Mouse (Mus musculus): Measurements from ENCODE around the gene Mafk. TPM values are rescaled to one million over a fixed set of nuclear protein-coding genes. Genes with fewer than 3 reads are reported as not detected.

Mafk gene
- polyA plus RNA-seq, 1 experiment from 2014 or later = 10.1 TPM

GRCm38 (mm10) chr5:139827593-139827992 lies 36.3 kb downstream of the Mafk start:
- WGBS = 84% methylated on average over 1 of the region's 1 CpGs
- no peaks in the 10 kb centered on the region for H3K9me3 ChIP-seq
- DNase-seq (ENCODE audit: low spot score) = no peak
- H3K27me3 ChIP-seq (ENCODE audit: insufficient read depth, poor library complexity, severe bottlenecking) = no peaks in the 10 kb centered on the region
- no peak overlapping the region for H3K4me3 ChIP-seq
- no peak overlapping the region for H3K27ac ChIP-seq
- peaks cover 17% of the 10 kb centered on the region for H3K4me1 ChIP-seq (replicated peaks)
- peaks cover 22% of the 10 kb centered on the region for H3K36me3 ChIP-seq

GRCm38 (mm10) chr5:139829384-139829783 lies 38.1 kb downstream of the Mafk start:
- H3K27ac ChIP-seq = no peak overlapping the region
- peaks cover 4% of the 10 kb centered on the region for H3K36me3 ChIP-seq
- peaks cover 17% of the 10 kb centered on the region for H3K4me1 ChIP-seq (replicated peaks)
- 85% methylated on average over 13 of the region's 13 CpGs for WGBS
- no peak for DNase-seq (ENCODE audit: low spot score)
- H3K27me3 ChIP-seq (ENCODE audit: insufficient read depth, poor library complexity, severe bottlenecking) = no peaks in the 10 kb centered on the region
- H3K9me3 ChIP-seq = no peaks in the 10 kb centered on the region
- H3K4me3 ChIP-seq = no peak overlapping the region

GRCm38 (mm10) chr5:139830734-139831133 lies 39.4 kb downstream of the Mafk start:
- Histone ChIP-seq H3K36me3 (no peaks in the 10 kb centered on the region), H3K27ac (no peak overlapping the region), H3K4me1 (replicated peaks) (peaks cover 11% of the 10 kb centered on the region), H3K9me3 (no peaks in the 10 kb centered on the region), H3K27me3 (ENCODE audit: insufficient read depth, poor library complexity, severe bottlenecking) (no peaks in the 10 kb centered on the region), H3K4me3 (no peak overlapping the region)
- WGBS = 87% methylated on average over 3 of the region's 3 CpGs
- no peak for DNase-seq (ENCODE audit: low spot score)

- no peaks in the 10 kb centered on the region for H3K36me3 ChIP-seq
These were observed 40.8 kb downstream of the Mafk start for GRCm38 (mm10) chr5:139832125-139832524.

GRCm38 (mm10) chr5:139835706-139836105 lies 44.4 kb downstream of the Mafk start:
- Histone ChIP-seq H3K9me3 (no peaks in the 10 kb centered on the region), H3K36me3 (no peaks in the 10 kb centered on the region), H3K4me1 (replicated peaks) (peaks cover 12% of the 10 kb centered on the region), H3K27ac (no peak overlapping the region), H3K4me3 (no peak overlapping the region), H3K27me3 (ENCODE audit: insufficient read depth, poor library complexity, severe bottlenecking) (no peaks in the 10 kb centered on the region)
- 87% methylated on average over 7 of the region's 7 CpGs for WGBS
- DNase-seq (ENCODE audit: low spot score) = no peak

More at GRCm38 (mm10) chr5:139832125-139832524, 40.8 kb downstream of the Mafk start:
- WGBS = 83% methylated on average over 7 of the region's 7 CpGs
- Histone ChIP-seq H3K9me3 (no peaks in the 10 kb centered on the region), H3K27ac (no peak overlapping the region), H3K4me3 (no peak overlapping the region), H3K4me1 (replicated peaks) (peaks cover 2% of the 10 kb centered on the region; the same call in 1 of the 2 replicates), H3K27me3 (ENCODE audit: insufficient read depth, poor library complexity, severe bottlenecking) (no peaks in the 10 kb centered on the region)
- no peak for DNase-seq (ENCODE audit: low spot score)

- no peak overlapping the region for H3K27ac ChIP-seq
- WGBS = 20% methylated on average over 2 of the region's 2 CpGs
- no peak overlapping the region for H3K4me3 ChIP-seq
- peak; percentile 82 for DNase-seq (ENCODE audit: low spot score)
- no peaks in the 10 kb centered on the region for H3K36me3 ChIP-seq
- no peaks in the 10 kb centered on the region for H3K27me3 ChIP-seq (ENCODE audit: insufficient read depth, poor library complexity, severe bottlenecking)
- H3K9me3 ChIP-seq = no peaks in the 10 kb centered on the region
- H3K4me1 ChIP-seq (replicated peaks) = peaks cover 12% of the 10 kb centered on the region
These were observed 47.2 kb downstream of the Mafk start for GRCm38 (mm10) chr5:139838476-139838892.

GRCm38 (mm10) chr5:139839142-139839541 lies 47.8 kb downstream of the Mafk start:
- WGBS = 17% methylated on average over 3 of the region's 3 CpGs
- Histone ChIP-seq H3K36me3 (no peaks in the 10 kb centered on the region), H3K27me3 (ENCODE audit: insufficient read depth, poor library complexity, severe bottlenecking) (no peaks in the 10 kb centered on the region), H3K9me3 (no peaks in the 10 kb centered on the region; the same call in 1 of the 2 replicates), H3K4me1 (replicated peaks) (peaks cover 12% of the 10 kb centered on the region), H3K4me3 (no peak overlapping the region), H3K27ac (no peak overlapping the region)
- DNase-seq (ENCODE audit: low spot score) = peak; percentile 35

- peaks cover 7% of the 10 kb centered on the region for H3K9me3 ChIP-seq
- H3K4me1 ChIP-seq (replicated peaks) = peaks cover 15% of the 10 kb centered on the region
- 0 out of 2 replicates have a peak, but pooled peaks cover 2% of the 10 kb centered on the region for H3K27me3 ChIP-seq (ENCODE audit: insufficient read depth, poor library complexity, severe bottlenecking)
- DNase-seq (ENCODE audit: low spot score) = no peak
- no peak overlapping the region for H3K27ac ChIP-seq
- WGBS = 89% methylated on average over 12 of the region's 12 CpGs
- H3K4me3 ChIP-seq = no peak overlapping the region
- no peaks in the 10 kb centered on the region for H3K36me3 ChIP-seq
These were observed 58.5 kb downstream of the Mafk start for GRCm38 (mm10) chr5:139849626-139850320.

Other genes starting within 250 kb of the Mafk start
- gene Uncx, start 248.0 kb upstream of the Mafk start, polyA plus RNA-seq (2016; fragmentation: Nextera tagmentation; extraction: Ambion mirVana) = 14.0 and 61.1 TPM in 2 replicates
- 6.9 and 10.2 TPM in 2 replicates for gene Micall2, start 55.2 kb upstream of the Mafk start, polyA plus RNA-seq (2016; fragmentation: Nextera tagmentation; extraction: Ambion mirVana)
- gene Ints1, start 15.8 kb upstream of the Mafk start, polyA plus RNA-seq (2016; fragmentation: Nextera tagmentation; extraction: Ambion mirVana) = 34.8 and 39.0 TPM in 2 replicates
- 1.5 and 1.8 TPM in 2 replicates for gene Tmem184a, start 28.4 kb downstream of the Mafk start, polyA plus RNA-seq (2016; fragmentation: Nextera tagmentation; extraction: Ambion mirVana)
- gene Gm26938, start 34.9 kb downstream of the Mafk start, polyA plus RNA-seq (2016; fragmentation: Nextera tagmentation; extraction: Ambion mirVana) = not detected in 2 replicates
- gene Psmg3, start 35.4 kb downstream of the Mafk start, polyA plus RNA-seq (2016; fragmentation: Nextera tagmentation; extraction: Ambion mirVana) = 97.5 and 97.7 TPM in 2 replicates
- gene Elfn1, start 116.4 kb downstream of the Mafk start, polyA plus RNA-seq (2016; fragmentation: Nextera tagmentation; extraction: Ambion mirVana) = 0.31 and 2.6 TPM in 2 replicates

All from hindbrain, embryonic 10.5 days (tissue).